Mouse (Mus musculus): ENCODE measurements around the gene Actn4. TPM values are rescaled to one million over a fixed set of nuclear protein-coding genes. Genes with fewer than 3 reads are reported as not detected.

The Actn4 gene
- 100 to 1,000 TPM; 149 to 152 TPM for total RNA-seq (2023)

DNA sequence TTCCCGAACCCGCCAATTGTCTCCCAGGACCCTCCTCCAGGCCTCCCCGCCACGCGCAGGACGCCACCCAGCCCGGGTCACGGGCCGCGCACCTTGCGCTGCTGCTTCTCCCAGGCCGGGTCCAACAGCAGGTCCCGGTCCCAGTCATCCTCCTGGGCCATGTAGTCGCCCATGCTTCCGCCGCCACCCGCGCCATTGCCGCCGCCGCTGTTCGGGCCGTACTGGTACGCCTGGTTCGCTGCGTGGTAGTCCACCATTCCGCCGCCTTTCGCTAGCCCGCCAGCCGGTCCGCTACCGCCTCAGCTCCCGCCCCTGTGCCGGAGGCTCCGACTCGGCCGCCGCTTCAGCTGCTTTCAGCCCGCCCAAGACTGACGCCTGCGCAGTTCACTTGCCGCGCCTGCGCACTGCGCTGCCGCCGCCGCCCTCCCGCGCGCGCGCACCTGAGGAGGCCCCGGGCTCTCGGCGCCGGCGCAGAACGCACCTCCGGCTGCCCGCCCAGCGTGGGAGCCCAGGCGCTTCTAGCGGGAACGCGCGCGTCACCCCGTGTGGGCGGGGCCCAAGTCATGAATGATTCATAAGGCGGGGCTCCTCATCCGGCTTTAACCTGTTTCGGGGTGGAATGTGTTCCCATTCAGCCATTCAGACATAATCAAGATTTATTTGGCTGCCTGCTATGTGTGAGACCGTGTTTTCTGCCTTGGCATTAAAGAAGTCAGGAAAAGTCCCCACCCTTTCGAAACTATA is at the start of gene Actn4:
Gene Actn4, minus strand, starts transcription at position 414 of the 744 bp plus-strand sequence.

DNA sequence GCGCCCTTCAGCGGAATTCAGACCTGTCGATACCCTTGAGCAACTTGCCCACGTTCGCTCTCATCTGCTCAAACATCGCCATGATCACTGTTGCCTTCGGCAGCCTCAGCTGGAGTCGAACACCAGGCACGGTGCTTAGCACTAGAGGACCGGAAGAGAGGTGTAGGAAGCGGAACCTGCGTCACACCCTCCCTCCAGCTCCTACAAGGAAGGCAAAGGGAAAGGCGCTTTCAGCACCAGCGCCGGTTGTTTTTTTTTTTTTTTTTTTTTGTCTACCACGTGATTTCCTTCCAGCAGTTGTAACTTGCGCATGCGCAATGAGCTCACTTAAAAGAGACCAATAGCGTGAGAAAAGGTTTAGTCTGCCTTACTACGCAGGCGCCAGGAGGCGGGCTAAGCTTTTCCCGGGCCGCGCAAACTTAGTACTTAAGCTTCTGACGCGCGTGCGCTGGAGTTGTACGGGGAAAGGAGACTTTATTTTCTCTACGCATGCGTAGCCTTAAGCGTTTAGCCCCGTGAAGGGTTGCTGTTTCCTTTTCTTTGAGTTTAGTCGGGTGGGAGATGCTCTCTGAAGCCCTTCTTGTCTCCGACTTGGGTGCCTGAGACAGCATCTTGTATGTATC is 19.6 kb upstream of the Actn4 start, which contains the start of the genes Eif3k and Map4k1:
Gene Eif3k, minus strand, starts transcription at position 214 of the 623 bp plus-strand sequence.
Gene Map4k1, plus strand, starts transcription at position 400 of the 623 bp plus-strand sequence.

DNA sequence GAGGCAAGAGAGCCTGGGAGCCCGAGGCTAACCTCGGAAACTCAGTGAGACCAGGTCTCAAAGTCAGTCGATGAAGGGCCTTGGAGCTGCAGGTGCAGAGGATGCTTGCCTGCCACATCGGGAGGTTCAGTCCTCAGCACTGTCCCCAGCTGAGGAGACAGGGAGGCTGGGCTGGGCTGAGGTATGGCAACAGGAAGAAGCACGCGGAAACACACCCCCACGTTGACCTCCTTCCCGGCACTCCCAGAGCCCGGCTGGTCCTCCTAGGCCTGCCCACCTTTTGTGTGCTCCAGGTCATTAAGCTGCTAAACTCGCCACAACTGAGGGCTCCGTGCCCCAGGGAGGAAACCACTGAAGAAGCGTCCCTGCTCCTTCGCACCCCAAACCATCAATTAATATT is 80.9 kb downstream of the Actn4 start, which contains the start of gene Capn12:
Gene Capn12, plus strand, starts transcription at position 224 of the 400 bp plus-strand sequence.

DNA sequence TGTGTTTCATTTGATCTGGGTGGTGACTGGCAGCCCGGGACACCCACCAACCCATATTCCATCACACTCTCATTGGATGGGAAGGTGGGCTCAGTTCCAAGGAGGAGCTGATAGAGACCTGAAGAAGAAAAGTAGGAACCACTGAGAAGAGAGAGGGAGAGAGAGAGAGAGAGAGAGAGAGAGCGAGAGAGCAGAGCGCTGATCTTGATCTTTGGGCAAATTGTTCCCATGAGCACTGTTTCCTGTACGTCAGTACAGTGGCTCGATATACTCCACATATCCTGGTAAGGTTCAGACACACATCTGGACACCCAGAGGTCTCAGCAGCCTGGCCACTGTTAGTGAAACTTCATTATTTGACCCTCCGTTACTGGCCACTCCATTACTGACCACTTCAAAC is 98.6 kb downstream of the Actn4 start, which contains the start of gene Lgals7:
Gene Lgals7, plus strand, starts transcription at position 314 of the 400 bp plus-strand sequence.

Other genes starting within 250 kb of the Actn4 start
- gene Fbxo17, start 245.5 kb downstream of the Actn4 start, total RNA-seq (2023) = 10 to 100 TPM; 28.1 to 30.8 TPM
- 10 to 100 TPM; 19.9 to 31.8 TPM for gene Mrps12, start 220.5 kb downstream of the Actn4 start, total RNA-seq (2023)
- gene Sars2, start 220.3 kb downstream of the Actn4 start, total RNA-seq (2023) = 10 to 100 TPM; 16.8 to 22.5 TPM
- gene Ccer2, start 206.2 kb downstream of the Actn4 start, total RNA-seq (2023) = under 1 TPM in 1 of 2 experiments, not detected in 1; 0.56 TPM
- gene Sirt2, start 195.6 kb downstream of the Actn4 start, total RNA-seq (2023) = 10 to 100 TPM; 60.4 to 69.7 TPM
- 10 to 100 TPM; 64.6 to 71.2 TPM for gene Nfkbib, start 194.8 kb downstream of the Actn4 start, total RNA-seq (2023)
- 100 to 1,000 TPM; 166 to 180 TPM for gene Rinl, start 173.4 kb downstream of the Actn4 start, total RNA-seq (2023)
- gene Hnrnpl, start 153.8 kb downstream of the Actn4 start, total RNA-seq (2023) = 100 to 1,000 TPM; 583 to 612 TPM
- gene Ech1, start 137.1 kb downstream of the Actn4 start, total RNA-seq (2023) = 10 to 100 TPM; 62.2 to 67.9 TPM
- 10 to 100 TPM; 14.9 to 16.6 TPM for gene Lgals4, start 128.5 kb downstream of the Actn4 start, total RNA-seq (2023)
- gene Lgals7, start 98.5 kb downstream of the Actn4 start, total RNA-seq (2023) = not detected
- gene Capn12, start 80.9 kb downstream of the Actn4 start, total RNA-seq (2023) = not detected
- 100 to 1,000 TPM; 313 to 319 TPM for gene Eif3k, start 19.5 kb upstream of the Actn4 start, total RNA-seq (2023)
- 10 to 100 TPM; 95.0 to 97.3 TPM for gene Map4k1, start 19.7 kb upstream of the Actn4 start, total RNA-seq (2023)
- gene Ryr1, start 162.8 kb upstream of the Actn4 start, total RNA-seq (2023) = under 1 TPM; 0.03 TPM
- 1 to 10 TPM; 2.1 to 2.3 TPM for gene Rasgrp4, start 172.5 kb upstream of the Actn4 start, total RNA-seq (2023)
- 10 to 100 TPM; 35.8 to 38.2 TPM for gene Fam98c, start 193.9 kb upstream of the Actn4 start, total RNA-seq (2023)
- gene Ggn, start 207.9 kb upstream of the Actn4 start, total RNA-seq (2023) = not detected
- 1 to 10 TPM; 1.3 to 4.0 TPM for gene Spred3, start 208.1 kb upstream of the Actn4 start, total RNA-seq (2023)
- gene Psmd8, start 218.4 kb upstream of the Actn4 start, total RNA-seq (2023) = 100 to 1,000 TPM; 133 to 146 TPM